Mouse (Mus musculus) myocyte (in vitro differentiated cells): ENCODE results near the gene Tenm4.

Experiments used
- MAX ChIP-seq: IDR thresholded peaks from one replicate; pipeline ENCODE4 v1.6.1; 2011; ENCODE audit warnings: low read depth, mild to moderate bottlenecking, control low read depth
- MYOG ChIP-seq, 3 experiments: IDR thresholded peaks; one replicate each; pipeline ENCODE4 v1.6.1; 2011; ENCODE audit warnings: control low read depth in 2 of 3, low read depth in 2 of 3, mild to moderate bottlenecking in 2 of 3; ENCODE audit not compliant: insufficient read length in 2 of 3, control insufficient read depth in 1 of 3, insufficient read depth in 1 of 3
- POLR2A ChIP-seq: IDR thresholded peaks from one replicate; pipeline ENCODE4 v1.6.1; 2011; ENCODE audit warnings: low read depth, mild to moderate bottlenecking, control low read depth, moderate library complexity; ENCODE audit not compliant: insufficient read length
- TCF12 ChIP-seq: IDR thresholded peaks from one replicate; pipeline ENCODE4 v1.6.1; 2011; ENCODE audit warnings: mild to moderate bottlenecking, control low read depth; ENCODE audit not compliant: poor library complexity, insufficient read depth, severe bottlenecking

GRCm38 (mm10) chr7:96792456-96793229 is 621.6 kb downstream of the Tenm4 start:
- no peak for TF ChIP-seq MAX
- no peak for TF ChIP-seq POLR2A
- no peak for TF ChIP-seq TCF12
- no peak for TF ChIP-seq MYOG (IDR thresholded peaks at IDR 0.05; ENCODE audit: control insufficient read depth in 1 of 3, insufficient read depth in 1 of 3, insufficient read length in 2 of 3, low read depth in 2 of 3)
